Mouse (Mus musculus): ENCODE data around the gene Ndufb4.

DNA sequence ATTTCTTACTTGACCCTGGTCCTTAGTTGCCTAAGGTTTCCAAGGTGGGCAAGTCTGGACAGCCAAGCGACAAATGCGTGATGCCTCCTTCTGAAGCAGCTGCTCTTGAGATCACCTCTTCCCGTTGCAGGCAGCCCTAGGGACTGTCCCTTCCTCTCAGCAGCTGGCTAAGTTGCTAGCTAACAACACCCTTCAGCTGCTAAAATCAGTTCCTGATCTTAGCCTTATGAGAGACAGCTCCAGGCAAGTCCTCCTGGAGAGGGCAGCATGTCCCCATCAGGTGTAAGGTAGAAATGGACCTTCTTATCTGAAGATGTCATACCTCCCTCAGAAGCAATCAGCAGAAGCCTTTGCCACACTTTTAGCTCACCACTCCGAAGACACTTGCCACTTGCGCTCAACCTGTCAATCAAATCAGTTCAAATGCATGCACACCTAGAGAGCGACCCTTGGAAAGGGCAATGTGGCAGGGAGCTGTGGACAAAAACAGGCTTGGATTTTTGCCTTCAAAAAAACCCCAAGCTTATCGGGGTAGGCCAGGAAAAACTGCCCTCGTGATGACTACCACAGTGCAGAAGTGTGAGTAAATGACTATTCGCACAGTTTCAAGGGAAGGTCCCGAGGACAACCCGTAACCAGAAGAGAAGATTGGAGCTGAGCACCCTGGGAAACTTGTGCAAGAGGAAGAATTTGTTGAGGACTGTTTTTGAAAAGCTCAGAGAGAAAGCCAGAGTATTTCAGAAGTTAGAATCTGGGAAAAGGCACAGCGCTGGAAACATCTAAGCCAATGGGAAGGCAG is 36.9 kb upstream of the Ndufb4 start:
- no peak for TF ChIP-seq CTCF (IDR thresholded peaks at IDR 0.05; ENCODE audit: low read depth, low read length)
- TF ChIP-seq POLR2A (IDR thresholded peaks at IDR 0.05; ENCODE audit: borderline replicate concordance, low read depth, low read length), result no peak

Data from bone marrow macrophage, adult 2 months (primary cell).